Mouse (Mus musculus) brain, embryonic 14.5 days (tissue): ENCODE measurements around the gene Myo10.

Experiments used
- CTCF ChIP-seq: fragments of 200-500 bp; IDR thresholded peaks from 2 replicates; pipeline ENCODE4 v1.5.1; 2012; ENCODE audit warnings: inconsistent platforms, mild to moderate bottlenecking, moderate library complexity, borderline replicate concordance; ENCODE audit not compliant: insufficient read depth, insufficient read length; ENCODE audit errors: extremely low read depth
- POLR2A ChIP-seq: fragments of 200-500 bp; IDR thresholded peaks from 2 replicates; pipeline ENCODE4 v1.6.1; 2012; ENCODE audit warnings: mild to moderate bottlenecking, inconsistent platforms, borderline replicate concordance; ENCODE audit not compliant: poor library complexity, insufficient read depth, insufficient read length, severe bottlenecking; ENCODE audit errors: extremely low read depth

DNA sequence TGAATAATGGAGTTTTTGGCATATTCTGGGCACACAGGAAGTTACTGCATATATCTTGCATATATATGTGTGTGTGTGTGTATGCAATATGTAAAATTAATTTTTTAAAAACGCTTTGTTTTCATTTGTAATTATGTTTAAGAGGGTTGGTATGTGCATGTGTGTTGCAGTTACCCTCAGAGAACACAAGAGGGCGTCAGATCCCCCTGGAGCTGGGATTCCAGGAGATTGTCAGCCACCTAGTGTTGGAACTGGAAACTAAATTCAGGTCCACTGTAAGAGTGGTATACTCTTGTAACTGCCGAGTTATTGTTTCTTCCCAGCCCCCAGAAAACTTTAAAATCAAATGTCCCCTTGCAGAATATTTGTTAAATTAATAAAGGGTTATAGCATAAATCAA lies 174.0 kb downstream of the Myo10 start:
- no peak for TF ChIP-seq POLR2A
- TF ChIP-seq CTCF, result peak; percentile 81
